Mouse (Mus musculus): ENCODE measurements around the gene Pou3f4.
"Not testable (repeated sequence)": the region's sequence is repeated elsewhere in the genome, so short reads cannot be mapped to it uniquely, and the experiment has no call there.

Gene Pou3f4

GRCm38 (mm10) chrX:110814151-110814571, at the start of gene Pou3f4:
TSS of gene Pou3f4 (plus strand) at chrX:110814280.
- DNase-seq (ENCODE audit: low read depth, low spot score): no peak

DNA sequence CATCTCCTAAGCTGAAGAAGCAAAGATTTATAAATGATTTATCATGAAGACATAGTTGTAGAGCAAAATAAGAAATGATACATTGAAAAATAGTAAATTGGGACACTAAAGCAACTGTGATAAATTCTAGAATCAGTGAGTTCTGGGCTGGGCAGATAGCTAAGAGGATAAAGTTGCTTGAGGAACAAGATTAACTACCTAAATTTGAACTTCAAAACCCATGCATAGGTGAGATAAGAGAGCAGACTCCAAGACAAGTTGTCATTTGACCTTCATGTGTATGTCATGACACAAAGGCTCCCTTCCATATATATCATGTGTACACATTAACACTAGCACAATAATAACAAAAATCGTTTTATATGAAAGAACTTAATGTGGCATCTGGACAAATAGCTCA, 48.1 kb upstream of the Pou3f4 start:
- DNase-seq (ENCODE audit: low read depth, low spot score): no peak

DNA sequence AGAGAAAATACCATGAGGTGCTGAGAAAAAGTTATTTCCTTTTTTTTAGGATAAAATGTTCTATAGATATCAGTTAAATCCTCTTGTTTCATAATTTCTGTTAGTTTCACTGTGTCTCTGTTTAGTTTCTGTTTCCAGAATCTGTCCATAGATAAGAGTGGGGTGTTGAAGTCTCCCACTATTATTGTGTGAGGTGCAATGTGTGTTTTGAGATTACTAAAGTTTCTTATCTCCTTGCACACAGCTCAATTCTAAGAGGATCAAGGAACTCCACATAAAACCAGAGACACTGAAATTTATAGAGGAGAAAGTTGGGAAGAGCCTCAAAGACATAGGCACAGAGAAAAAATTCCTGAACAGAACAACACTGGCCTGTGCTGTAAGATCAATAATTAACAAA, 39.3 kb upstream of the Pou3f4 start:
- DNase-seq (ENCODE audit: low read depth, low spot score): not testable (repeated sequence)

- DNase-seq (ENCODE audit: low read depth, low spot score): no peak
These were observed 11.6 kb upstream of the Pou3f4 start for GRCm38 (mm10) chrX:110802502-110802901.

DNA sequence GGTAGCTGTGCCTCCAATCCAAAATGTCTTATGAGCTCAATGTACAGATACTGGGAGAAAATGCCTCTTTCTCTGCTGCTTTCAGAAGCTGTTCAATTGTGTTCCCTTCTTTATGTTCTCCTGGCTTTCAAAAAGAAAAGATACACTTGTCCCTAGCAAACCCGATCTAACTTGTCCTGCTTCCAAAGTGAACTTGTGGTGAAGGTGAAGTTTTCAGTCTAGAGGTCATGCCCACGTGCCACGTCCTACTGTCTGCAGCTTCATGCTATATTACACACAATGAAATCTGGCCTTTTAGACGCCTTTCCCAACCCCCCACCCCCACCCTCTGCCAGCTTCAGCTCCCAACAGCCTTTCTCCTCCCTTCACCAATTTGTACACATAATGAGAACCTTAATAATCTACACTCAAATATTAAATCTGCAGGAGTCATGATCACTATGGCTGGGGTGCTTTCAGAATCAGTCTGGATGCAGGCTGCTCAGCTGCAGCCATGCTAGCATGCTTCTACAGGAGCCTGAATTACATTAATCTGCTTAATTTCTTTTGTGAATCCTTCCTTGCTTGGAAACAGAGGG, 4.0 kb upstream of the Pou3f4 start:
- no peak for DNase-seq (ENCODE audit: low read depth, low spot score)

DNA sequence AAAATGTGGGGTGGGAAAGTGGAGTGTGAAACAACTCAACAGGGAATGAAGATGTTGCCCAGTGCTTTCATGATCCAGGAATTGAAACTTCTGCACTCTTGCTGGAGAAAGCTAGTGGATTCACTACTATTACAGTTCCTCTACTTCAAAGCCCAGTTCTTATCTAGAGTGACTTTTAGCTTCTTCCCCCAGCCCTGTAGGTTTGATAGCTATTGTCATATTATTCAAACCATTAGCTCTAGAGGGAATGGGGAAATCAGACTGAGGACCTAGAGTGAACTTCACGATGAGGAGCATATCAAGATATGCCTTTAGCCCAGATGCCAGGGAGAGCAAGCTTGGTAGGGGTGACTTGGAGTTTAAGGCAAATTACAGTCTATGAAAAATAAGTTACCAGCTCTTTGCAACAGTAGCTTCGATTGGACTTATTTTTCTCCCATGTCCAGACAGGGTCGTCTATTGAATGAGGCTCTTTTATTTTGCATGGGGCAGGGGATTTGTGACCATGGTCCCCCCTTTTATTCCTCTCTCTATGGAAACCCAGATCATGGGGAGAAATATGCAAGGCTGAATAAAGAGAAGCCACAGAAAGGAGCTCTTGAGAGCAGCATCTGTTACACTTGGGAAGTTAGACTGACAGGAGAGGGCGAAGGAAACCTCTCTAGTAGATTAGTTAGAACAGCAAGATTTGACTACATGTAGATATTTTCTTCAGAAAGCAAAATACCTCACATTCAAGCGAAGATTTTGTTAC, 3.1 kb upstream of the Pou3f4 start:
- DNase-seq (ENCODE audit: low read depth, low spot score): no peak

- DNase-seq (ENCODE audit: low read depth, low spot score): no peak
These were observed 2.0 kb upstream of the Pou3f4 start for GRCm38 (mm10) chrX:110812071-110812470.

GRCm38 (mm10) chrX:110813401-110813800, 679 bp upstream of the Pou3f4 start:
- no peak for DNase-seq (ENCODE audit: low read depth, low spot score)

DNA sequence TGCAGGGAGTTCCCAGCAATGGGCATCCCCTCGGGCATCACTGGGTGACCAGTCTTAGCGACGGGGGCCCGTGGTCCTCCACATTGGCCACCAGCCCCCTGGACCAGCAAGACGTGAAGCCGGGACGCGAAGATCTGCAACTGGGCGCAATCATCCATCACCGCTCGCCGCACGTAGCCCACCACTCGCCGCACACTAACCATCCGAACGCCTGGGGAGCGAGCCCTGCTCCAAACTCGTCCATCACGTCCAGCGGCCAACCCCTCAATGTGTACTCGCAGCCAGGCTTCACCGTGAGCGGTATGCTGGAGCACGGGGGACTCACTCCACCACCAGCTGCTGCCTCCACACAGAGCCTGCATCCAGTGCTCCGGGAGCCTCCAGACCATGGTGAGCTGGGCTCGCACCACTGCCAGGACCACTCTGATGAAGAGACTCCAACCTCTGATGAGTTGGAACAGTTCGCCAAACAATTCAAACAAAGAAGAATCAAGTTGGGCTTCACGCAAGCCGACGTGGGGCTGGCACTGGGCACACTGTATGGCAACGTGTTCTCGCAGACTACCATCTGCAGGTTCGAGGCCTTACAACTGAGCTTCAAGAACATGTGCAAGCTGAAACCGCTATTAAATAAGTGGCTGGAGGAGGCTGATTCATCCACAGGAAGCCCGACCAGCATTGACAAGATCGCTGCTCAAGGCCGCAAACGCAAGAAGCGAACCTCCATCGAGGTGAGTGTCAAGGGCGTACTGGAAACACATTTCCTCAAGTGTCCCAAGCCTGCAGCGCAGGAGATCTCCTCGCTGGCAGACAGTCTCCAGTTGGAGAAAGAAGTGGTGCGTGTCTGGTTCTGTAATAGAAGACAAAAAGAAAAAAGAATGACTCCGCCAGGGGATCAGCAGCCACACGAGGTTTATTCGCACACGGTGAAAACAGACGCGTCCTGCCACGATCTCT, 790 bp downstream of the Pou3f4 start:
- DNase-seq (ENCODE audit: low read depth, low spot score): no peak

GRCm38 (mm10) chrX:110815549-110815930, 1.5 kb downstream of the Pou3f4 start:
- no peak for DNase-seq (ENCODE audit: low read depth, low spot score)

GRCm38 (mm10) chrX:110816609-110817008, 2.5 kb downstream of the Pou3f4 start:
- no peak for DNase-seq (ENCODE audit: low read depth, low spot score)

DNA sequence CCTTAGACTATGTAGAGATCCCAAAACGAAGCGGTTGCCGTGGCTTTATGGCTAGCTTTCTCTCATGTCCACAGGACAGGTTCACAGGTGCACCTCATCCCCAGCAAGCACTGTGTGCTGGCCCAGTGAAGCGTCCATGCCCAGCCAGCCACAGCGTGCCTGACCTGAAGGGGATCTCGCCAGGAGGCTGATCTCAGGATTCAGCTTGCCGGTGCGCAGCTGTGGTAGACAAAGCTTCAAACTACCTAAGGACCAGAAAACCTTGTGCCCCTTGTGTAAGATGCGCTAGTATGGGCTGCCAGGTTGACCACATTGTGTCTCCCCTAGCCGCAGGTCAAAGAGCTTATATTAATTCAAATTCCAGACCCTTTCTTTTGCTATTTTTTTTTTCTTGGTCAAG, 3.1 kb downstream of the Pou3f4 start:
- no peak for DNase-seq (ENCODE audit: low read depth, low spot score)

GRCm38 (mm10) chrX:110837450-110837849, 23.4 kb downstream of the Pou3f4 start:
- DNase-seq (ENCODE audit: low read depth, low spot score): no peak

DNA sequence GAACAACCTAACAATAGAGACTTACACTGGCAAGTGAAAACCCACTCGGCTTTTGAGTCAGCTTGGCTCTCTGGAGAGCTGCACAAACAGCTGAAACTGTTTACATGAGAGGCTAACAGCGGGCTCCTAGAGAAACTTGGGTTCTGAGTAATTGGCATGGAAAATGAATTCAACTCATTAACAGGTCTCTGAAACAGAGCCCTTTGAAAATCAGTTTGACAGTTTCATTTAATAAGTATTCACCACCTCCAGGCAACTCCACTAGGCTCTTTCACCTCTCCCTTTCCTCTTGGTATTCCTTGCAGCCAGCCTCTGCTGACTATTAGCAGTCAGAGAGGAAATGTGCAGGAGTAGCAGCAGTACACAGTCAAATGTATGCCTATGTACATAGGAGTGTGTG, 37.2 kb downstream of the Pou3f4 start:
- no peak for DNase-seq (ENCODE audit: low read depth, low spot score)
